Mouse (Mus musculus) urinary bladder, postnatal 14 days (tissue): ENCODE results near the gene Ndufaf2.

ENCODE experiments used
- DNase-seq: peaks from one replicate; pipeline ENCODE4 v3.0.0; 2021; ENCODE audit warnings: low spot score

Ndufaf2 gene

GRCm38 (mm10) chr13:108039375-108039774 lies 119.0 kb downstream of the Ndufaf2 start:
- DNase-seq: no peak

GRCm38 (mm10) chr13:108032789-108033188 lies 125.6 kb downstream of the Ndufaf2 start:
- no peak for DNase-seq

GRCm38 (mm10) chr13:108025802-108026201 lies 132.6 kb downstream of the Ndufaf2 start:
- DNase-seq: no peak

- no peak for DNase-seq
Observed at GRCm38 (mm10) chr13:108017349-108017748, 141.1 kb downstream of the Ndufaf2 start.

- DNase-seq: no peak
Observed at GRCm38 (mm10) chr13:108015166-108015565, 143.3 kb downstream of the Ndufaf2 start.

- no peak for DNase-seq
Observed at GRCm38 (mm10) chr13:108013839-108014238, 144.6 kb downstream of the Ndufaf2 start.

GRCm38 (mm10) chr13:108013110-108013509 lies 145.3 kb downstream of the Ndufaf2 start:
- no peak for DNase-seq

GRCm38 (mm10) chr13:108007861-108008260 lies 150.6 kb downstream of the Ndufaf2 start:
- no peak for DNase-seq

GRCm38 (mm10) chr13:107996301-107996700 lies 162.1 kb downstream of the Ndufaf2 start:
- DNase-seq: no peak

GRCm38 (mm10) chr13:107995211-107995610 lies 163.2 kb downstream of the Ndufaf2 start:
- DNase-seq: no peak

- DNase-seq: no peak
Observed at GRCm38 (mm10) chr13:107992573-107992972, 165.8 kb downstream of the Ndufaf2 start.

- no peak for DNase-seq
Observed at GRCm38 (mm10) chr13:107984641-107985040, 173.8 kb downstream of the Ndufaf2 start.

GRCm38 (mm10) chr13:107984186-107984585 lies 174.2 kb downstream of the Ndufaf2 start:
- DNase-seq: no peak

- DNase-seq: no peak
Observed at GRCm38 (mm10) chr13:107983231-107983847, 175.1 kb downstream of the Ndufaf2 start.

GRCm38 (mm10) chr13:107979461-107979860 lies 179.0 kb downstream of the Ndufaf2 start:
- DNase-seq: no peak

- no peak for DNase-seq
Observed at GRCm38 (mm10) chr13:107976886-107977656, 181.4 kb downstream of the Ndufaf2 start.

GRCm38 (mm10) chr13:107972451-107972850 lies 186.0 kb downstream of the Ndufaf2 start:
- no peak for DNase-seq

GRCm38 (mm10) chr13:107971868-107972267 lies 186.6 kb downstream of the Ndufaf2 start:
- DNase-seq: no peak

GRCm38 (mm10) chr13:107970422-107971142 lies 187.8 kb downstream of the Ndufaf2 start:
- DNase-seq: no peak

GRCm38 (mm10) chr13:107969961-107970391 lies 188.4 kb downstream of the Ndufaf2 start:
- DNase-seq: no peak

GRCm38 (mm10) chr13:107964616-107965015 lies 193.8 kb downstream of the Ndufaf2 start:
- DNase-seq: no peak

- DNase-seq: no peak
Observed at GRCm38 (mm10) chr13:107963471-107963870, 195.0 kb downstream of the Ndufaf2 start.

GRCm38 (mm10) chr13:107962741-107963140 lies 195.7 kb downstream of the Ndufaf2 start:
- DNase-seq: no peak
